Mouse (Mus musculus) skeletal muscle tissue, adult 2 months (tissue): Measurements from ENCODE around the gene Fam98a.

ENCODE experiments used
- DNase-seq: peaks from one replicate; pipeline ENCODE4 v3.0.0-alpha.2; 2012; ENCODE audit warnings: low read depth, low spot score

Fam98a gene

GRCm38 (mm10) chr17:75551512-75552400 lies at the start of gene Fam98a:
TSS of gene Fam98a (minus strand) at chr17:75551946.
- DNase-seq = peak; percentile 99

GRCm38 (mm10) chr17:75598652-75599051 lies 46.9 kb upstream of the Fam98a start:
- no peak for DNase-seq

GRCm38 (mm10) chr17:75582738-75583137 lies 31.0 kb upstream of the Fam98a start:
- no peak for DNase-seq

GRCm38 (mm10) chr17:75575608-75576007 lies 23.9 kb upstream of the Fam98a start:
- no peak for DNase-seq

- DNase-seq = no peak
Measured at GRCm38 (mm10) chr17:75558041-75558440, 6.3 kb upstream of the Fam98a start.

GRCm38 (mm10) chr17:75557031-75557430 lies 5.3 kb upstream of the Fam98a start:
- no peak for DNase-seq

- peak; percentile 14 for DNase-seq
Measured at GRCm38 (mm10) chr17:75550771-75551413, 854 bp downstream of the Fam98a start.

- DNase-seq = no peak
Measured at GRCm38 (mm10) chr17:75544262-75544661, 7.5 kb downstream of the Fam98a start.

- DNase-seq = no peak
Measured at GRCm38 (mm10) chr17:75543434-75543833, 8.3 kb downstream of the Fam98a start.

GRCm38 (mm10) chr17:75539841-75540240 lies 11.9 kb downstream of the Fam98a start:
- DNase-seq = no peak

- no peak for DNase-seq
Measured at GRCm38 (mm10) chr17:75539130-75539529, 12.6 kb downstream of the Fam98a start.

- no peak for DNase-seq
Measured at GRCm38 (mm10) chr17:75538431-75538830, 13.3 kb downstream of the Fam98a start.

- DNase-seq = no peak
Measured at GRCm38 (mm10) chr17:75537050-75537445, 14.7 kb downstream of the Fam98a start.

GRCm38 (mm10) chr17:75536396-75537049 lies 15.2 kb downstream of the Fam98a start:
- peak; percentile 46 for DNase-seq

GRCm38 (mm10) chr17:75535612-75536011 lies 16.1 kb downstream of the Fam98a start:
- DNase-seq = no peak

- no peak for DNase-seq
Measured at GRCm38 (mm10) chr17:75534314-75535020, 17.3 kb downstream of the Fam98a start.

GRCm38 (mm10) chr17:75532469-75532986 lies 19.2 kb downstream of the Fam98a start:
- DNase-seq = no peak

- DNase-seq = no peak
Measured at GRCm38 (mm10) chr17:75529222-75529935, 22.4 kb downstream of the Fam98a start.

GRCm38 (mm10) chr17:75526411-75526810 lies 25.3 kb downstream of the Fam98a start:
- no peak for DNase-seq

GRCm38 (mm10) chr17:75523812-75524211 lies 27.9 kb downstream of the Fam98a start:
- peak; percentile 29 for DNase-seq
